Mouse (Mus musculus) ovary, postnatal 36 days (tissue): ENCODE measurements at regions not wholly inside any gene's neighbourhood (a gene's known extent, or its start where the extent isn't known, plus 50 kb on each side); places are given as distances from the start of the nearest gene placed in this dataset.
A peak's percentile ranks its signal among the peaks of the same experiment; 100 is the strongest.

ENCODE experiments used
- DNase-seq: peaks from one replicate; pipeline ENCODE4 v3.0.0; 2022; ENCODE audit warnings: low spot score, mixed read lengths

DNA sequence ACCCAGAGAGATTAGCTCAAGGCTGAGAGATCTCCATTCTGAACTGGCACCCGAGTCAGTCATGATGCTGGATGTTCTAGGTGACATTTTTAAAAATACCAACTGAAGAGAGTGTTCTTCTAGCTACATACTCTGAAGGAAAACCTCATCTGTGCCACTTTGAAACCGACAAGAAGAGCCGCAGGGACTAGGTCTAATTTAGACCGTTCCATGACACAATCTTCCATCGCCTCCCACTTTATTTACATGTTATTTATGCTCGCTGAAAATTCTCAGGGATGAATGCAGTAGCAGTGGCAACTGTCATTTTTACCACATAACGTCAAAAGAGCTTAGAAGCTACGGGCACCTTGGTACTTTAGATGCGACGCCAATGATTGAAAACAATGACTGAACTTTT, 514.1 kb upstream of the Gm10131 start:
- DNase-seq: no peak

GRCm38 (mm10) chr8:34623783-34624182, 512.2 kb upstream of the Gm10131 start:
- DNase-seq: no peak

DNA sequence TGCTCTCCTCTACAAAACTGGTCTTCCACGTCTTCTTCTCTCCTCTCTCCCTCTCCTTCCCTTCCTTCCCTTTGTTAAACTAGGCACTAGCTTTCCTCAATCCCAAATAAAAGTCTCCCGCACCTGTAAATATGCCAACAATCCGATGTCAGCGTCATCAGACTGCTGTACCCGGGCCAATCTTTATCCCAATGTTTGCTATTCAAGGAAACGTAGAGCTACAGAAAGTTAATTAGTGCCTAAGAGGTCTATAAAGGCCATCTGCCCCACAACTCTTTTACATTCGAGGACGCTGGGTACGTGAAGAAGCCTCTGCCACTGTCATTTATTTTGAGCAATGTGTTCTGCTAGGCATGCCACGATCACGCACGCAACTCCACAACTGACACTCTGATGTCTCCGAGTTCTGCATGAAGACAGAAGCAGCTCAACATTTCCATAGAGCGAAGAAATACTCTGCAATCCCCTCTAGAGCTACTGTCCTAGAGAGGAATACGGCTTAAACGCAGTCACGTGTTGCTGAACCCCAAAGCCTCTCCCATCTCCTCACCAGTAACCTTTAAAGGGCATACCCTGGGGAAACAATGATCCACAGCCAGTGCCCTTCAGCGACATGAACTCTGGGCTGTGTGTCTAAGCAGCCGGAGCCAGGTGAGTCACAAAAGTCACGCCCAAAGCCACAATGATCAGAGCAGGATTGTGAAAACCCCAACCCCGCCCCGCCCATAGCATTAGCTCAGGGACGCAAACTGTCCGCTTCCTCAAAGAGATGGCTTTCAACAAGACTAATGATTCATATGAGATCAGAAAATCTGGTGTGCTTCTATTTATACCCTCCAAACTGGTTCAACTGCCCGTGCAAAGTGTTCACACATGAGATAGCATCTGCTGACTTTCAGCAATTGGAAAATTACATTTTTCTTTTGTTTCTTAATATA, 510.9 kb upstream of the Gm10131 start:
- no peak for DNase-seq

- DNase-seq: no peak
Observed at GRCm38 (mm10) chr8:34618046-34618445, 506.5 kb upstream of the Gm10131 start.

- DNase-seq: no peak
Observed at GRCm38 (mm10) chr8:34614987-34615386, 503.4 kb upstream of the Gm10131 start.

DNA sequence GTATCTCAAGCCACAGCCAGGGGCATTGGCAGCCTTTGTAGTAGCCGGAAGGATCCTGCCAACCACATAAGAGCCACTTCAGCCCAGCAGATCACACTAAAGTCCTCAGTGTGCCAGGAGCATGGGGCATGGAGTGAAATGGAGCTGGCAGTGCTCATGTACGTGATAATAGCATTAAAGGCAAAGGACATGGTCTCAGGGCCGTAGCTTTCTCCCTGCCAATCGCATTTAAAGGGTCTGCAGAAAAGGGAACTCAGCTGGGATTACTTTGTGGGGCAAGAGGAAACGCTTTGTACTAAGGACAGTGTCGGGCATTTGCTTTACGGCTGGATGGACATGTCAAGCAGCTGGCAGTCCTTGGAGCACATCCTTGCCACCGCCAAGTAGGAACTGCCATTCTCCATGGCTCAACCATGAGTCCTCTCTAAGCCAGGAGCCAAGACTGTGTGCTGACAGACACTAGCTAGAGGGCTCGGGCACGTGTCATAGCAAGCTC, 502.5 kb upstream of the Gm10131 start:
- no peak for DNase-seq

DNA sequence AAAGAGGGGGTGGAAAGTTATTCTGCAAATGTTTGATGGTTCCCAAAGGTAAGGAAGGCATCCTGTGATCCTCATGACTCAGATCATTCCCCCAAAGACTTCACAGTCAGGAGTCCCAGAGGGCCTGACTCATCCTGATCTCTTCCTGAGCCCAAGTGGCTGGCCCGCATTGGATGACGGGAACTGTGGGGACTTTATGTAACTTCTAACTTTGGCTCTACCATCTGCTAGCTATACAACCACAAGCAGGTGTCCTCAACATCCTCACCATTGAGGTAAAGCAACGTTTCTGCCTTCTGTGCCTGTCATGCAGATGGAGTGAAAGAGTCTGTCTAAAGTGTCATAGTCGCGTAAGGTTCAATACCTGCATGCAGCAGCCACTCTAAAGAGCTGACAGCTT, 501.6 kb upstream of the Gm10131 start:
- no peak for DNase-seq

DNA sequence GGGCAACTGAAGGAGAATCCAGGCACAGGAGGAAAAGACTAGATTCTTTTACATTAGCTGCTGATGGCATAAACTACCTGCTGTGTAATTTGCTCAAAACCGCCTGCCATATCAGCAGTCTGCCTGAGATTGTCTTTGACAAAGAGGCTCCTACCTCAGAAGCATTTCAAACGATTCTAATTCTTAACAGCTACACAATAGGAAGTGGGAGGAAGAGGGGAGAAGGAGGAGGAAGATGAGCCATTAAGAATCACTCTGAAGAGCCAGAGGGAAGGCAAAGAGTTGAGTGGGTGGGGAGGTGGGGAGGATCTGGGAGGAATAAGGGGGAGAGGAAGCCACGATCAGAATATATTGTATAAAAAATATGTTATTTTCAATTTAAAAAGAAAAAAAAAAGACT, 500.9 kb upstream of the Gm10131 start:
- no peak for DNase-seq

DNA sequence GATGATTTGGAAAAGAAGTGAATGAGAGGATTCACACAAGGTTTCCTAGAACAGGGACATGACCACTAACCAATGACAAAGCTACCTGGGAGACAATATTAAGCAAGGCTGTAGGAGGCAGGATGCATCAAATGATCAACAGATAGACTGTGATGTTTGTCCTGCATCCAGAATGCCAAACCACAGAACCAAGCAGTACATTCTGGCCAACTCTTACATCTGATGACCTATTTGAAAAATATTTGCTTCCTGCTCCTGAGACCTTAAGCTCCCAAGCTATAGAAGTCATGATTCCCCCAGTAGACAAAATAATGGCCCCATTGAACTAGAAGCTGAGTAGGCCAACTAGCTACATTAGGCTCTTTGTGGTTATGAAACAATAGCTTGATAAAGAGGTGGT, 498.6 kb upstream of the Gm10131 start:
- no peak for DNase-seq

- no peak for DNase-seq
Observed at GRCm38 (mm10) chr8:34607426-34607825, 495.9 kb upstream of the Gm10131 start.

GRCm38 (mm10) chr8:34605031-34605430, 493.5 kb upstream of the Gm10131 start:
- DNase-seq: no peak

DNA sequence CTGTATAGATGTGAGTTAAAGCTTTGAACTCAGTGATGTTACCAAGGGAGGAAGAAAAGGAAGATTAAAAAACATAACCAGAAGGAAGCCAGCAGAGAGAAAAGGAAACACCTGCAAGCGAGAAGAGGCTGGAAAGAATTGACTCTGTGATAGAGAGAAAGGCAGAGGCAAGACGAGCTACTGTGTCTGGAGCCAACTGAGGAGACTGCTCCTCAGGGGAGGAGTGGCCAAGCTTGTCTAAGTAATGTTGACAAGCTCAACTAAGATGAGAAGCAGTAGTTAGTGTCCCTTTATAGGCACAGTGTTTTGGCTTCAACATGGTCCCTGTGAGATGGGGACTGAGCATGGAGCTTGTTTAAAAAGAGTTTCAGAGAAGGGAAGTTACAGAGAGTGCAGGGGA, 493.0 kb upstream of the Gm10131 start:
- DNase-seq: no peak

GRCm38 (mm10) chr8:34601426-34601953, 490.0 kb upstream of the Gm10131 start:
- DNase-seq: no peak

DNA sequence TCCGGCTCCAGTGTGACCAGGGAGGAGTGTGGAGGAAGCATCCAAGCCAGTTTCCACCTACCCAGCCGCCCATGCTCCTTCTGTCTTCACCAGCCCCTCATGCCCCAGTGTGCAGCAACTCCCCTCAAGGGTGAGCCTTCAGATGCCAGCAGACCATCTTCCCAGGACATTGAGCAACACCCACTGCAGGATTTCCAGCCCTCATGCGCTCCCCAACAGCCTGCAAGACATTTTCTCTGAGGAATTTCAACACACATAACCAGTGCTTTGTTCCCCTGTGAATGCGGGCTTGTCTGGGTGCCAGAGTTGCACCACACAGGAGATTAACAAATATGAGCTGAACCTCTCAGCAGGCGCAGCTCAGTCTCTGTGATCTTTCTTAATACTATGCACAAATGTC, 489.3 kb upstream of the Gm10131 start:
- DNase-seq: peak; percentile 26

DNA sequence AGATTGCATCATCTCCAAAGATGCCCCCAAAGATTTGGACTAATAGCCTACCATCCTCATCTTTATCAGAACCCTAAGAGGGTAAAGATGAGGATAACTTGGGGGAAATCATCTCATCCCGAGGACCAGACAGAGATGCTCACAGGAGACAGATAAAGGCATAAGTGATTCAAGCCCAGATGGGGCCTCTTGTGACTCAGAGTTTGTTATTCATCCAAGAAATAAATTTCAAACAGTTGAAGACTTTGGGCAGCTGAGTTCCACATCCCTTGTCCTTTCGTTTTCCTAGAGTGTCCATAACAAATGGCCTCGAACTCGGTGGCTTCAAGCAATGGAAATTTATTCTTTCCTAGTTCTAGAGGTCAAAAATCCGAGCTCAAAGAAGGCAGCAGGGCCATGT, 485.1 kb upstream of the Gm10131 start:
- DNase-seq: no peak

DNA sequence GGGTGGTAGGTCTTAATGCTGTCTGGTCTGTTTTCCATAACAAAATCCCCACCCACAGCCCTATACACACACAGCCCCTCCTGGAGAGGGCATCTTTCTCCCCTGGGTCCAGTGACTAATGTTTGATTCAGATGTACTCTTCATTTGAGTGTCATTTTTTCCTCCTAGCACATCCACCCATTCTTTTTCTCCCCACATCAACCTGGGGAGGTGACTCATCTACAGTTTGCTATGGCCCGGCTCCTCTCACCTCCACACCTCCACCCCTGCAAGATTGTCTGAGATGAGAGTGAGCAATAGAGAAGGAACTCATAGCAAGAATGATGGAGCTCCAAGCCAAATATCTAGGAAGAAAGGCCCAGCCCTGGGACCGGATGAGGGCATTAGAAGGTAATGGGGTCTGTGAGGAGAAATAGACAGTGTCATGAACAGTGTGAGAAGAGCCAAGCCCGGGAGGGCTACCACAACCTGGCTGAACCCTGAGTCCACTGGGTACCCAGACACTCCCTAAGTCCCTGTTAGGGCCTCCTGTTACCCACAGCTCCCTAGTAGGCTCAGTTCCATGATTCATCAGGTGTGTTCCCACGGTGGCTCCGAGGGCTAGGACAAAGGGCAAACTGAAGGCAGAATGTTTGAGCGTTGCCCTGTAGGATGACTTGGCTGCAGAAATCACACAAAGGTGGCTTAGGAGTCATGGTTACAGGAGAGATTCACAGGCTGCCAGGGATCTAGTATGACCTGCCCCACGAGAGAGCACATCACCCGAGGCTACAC, 479.6 kb upstream of the Gm10131 start:
- DNase-seq: no peak

DNA sequence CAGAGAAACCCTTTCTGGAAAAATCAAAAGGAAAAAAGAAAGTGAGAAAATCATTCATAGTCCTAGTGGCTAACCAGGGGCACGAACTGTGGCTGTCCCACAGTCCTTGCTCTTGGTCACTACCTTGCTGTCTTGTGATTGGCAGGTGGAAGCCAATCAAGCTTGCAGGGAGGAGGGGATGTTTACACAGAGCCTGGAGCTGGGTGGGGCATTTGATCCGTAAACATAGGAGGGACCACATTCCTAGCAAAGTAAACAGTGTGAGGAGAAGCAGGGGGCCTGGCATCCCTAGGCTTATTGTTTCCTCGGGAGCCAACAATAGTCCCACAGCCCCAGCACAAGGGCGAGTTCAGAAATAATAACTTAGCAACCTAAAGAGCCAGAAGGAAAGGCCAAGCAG, 466.5 kb upstream of the Gm10131 start:
- DNase-seq: no peak

GRCm38 (mm10) chr8:34574009-34574408, 462.5 kb upstream of the Gm10131 start:
- DNase-seq: no peak

DNA sequence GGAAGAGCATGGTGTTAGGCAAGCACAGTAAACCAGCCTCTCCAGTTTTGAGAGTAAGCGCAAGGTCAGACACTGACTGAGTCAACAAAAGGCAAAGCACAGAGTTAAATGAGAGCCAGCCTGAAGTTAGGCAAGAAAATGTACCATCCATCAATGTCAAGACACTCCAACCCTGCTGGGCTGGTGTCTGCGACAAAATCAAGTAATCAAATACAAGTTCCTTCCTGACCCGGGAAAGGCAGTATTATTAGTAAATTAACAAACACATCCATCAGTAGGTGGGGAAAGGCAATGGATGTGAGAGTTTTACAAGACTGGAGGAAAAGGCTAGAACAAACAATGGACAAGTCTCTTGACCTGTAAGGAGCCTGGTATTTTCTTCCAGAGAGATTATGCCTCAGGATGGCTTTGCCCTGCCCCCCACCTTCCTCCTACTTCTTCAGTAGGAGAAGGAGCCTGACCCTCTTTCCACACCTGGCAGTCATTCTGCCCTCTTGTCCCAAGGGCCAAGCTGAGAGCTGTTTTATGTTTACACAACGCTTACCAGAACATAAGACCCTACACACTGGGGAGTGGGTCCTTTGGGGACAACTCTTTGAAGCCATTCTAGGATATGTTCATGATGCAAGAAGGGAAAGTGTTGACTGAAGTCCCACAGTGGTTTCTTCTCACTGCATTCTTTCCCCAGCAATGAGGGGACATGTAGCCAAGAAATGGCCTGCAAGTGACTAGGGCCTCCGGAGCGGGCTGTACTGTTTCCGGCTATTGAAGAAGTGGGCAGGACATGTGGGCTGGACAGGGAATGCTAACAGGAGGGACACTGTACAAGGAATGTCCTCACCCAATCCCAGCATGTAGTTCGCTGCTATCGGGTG, 461.7 kb upstream of the Gm10131 start:
- peak; percentile 8 for DNase-seq

GRCm38 (mm10) chr8:34571736-34572135, 460.2 kb upstream of the Gm10131 start:
- no peak for DNase-seq

- no peak for DNase-seq
Observed at GRCm38 (mm10) chr8:34562278-34562677, 450.7 kb upstream of the Gm10131 start.

- no peak for DNase-seq
Observed at GRCm38 (mm10) chr8:34549786-34550185, 438.2 kb upstream of the Gm10131 start.
